34 mouse cellular contexts compared by ENCODE assay signal in genomic region chr2:74962416-74962815, GRCm38 (mm10).
"Had no signal": no experiment of that assay in that cellular context is flagged by ENCODE, and none has a peak within 500 bp of the region (broad histone marks: within the 10 kb centered on the region; RNA-seq: fewer than 3 reads in every experiment).

No protein-coding gene starts in this region.

- H3K9me3 ChIP-seq: heart, embryonic 10.5 days; heart, embryonic 12.5 days; heart, embryonic 13.5 days; heart, embryonic 15.5 days; hindbrain, embryonic 10.5 days; hindbrain, embryonic 12.5 days; hindbrain, embryonic 13.5 days; hindbrain, embryonic 15.5 days; intestine, embryonic 15.5 days; kidney, embryonic 15.5 days had no signal

- H3K27me3 ChIP-seq: hindbrain, embryonic 12.5 days; hindbrain, embryonic 15.5 days; intestine, embryonic 15.5 days had no signal

- H3K36me3 ChIP-seq: heart, embryonic 10.5 days; heart, embryonic 12.5 days; heart, embryonic 13.5 days; heart, embryonic 15.5 days; hindbrain, embryonic 10.5 days; hindbrain, embryonic 12.5 days; hindbrain, embryonic 13.5 days; hindbrain, embryonic 15.5 days; intestine, embryonic 15.5 days; kidney, embryonic 15.5 days had no signal

- H3K4me1 ChIP-seq: intestine, embryonic 15.5 days had no signal

- DNase-seq: heart, postnatal 14 days; heart, postnatal 36 days; heart, postnatal 4 days; kidney, adult 11 months; kidney, adult 18-20 months; kidney, adult 2 months; kidney, adult 8-10 months; kidney, adult 9 months; kidney, postnatal 10 days; kidney, postnatal 14 days; kidney, postnatal 25 days; kidney, postnatal 36 days; kidney, postnatal 4 days; layer of hippocampus, adult 9-11 months; layer of hippocampus, postnatal 36 days had no signal

- ATAC-seq: hindbrain, embryonic 16.5 days; hindbrain, postnatal 0 days; inflammation-experienced regulatory T-cells, adult 6 months; intestine, embryonic 15.5 days; intestine, embryonic 16.5 days; intestine, postnatal 0 days had no signal

- H3K27ac ChIP-seq: heart, embryonic 10.5 days; heart, embryonic 13.5 days; heart, embryonic 15.5 days; hindbrain, embryonic 10.5 days; hindbrain, embryonic 12.5 days; hindbrain, embryonic 13.5 days; hindbrain, embryonic 14.5 days; hindbrain, embryonic 15.5 days; hindbrain, postnatal 0 days; intestine, embryonic 15.5 days; kidney, embryonic 15.5 days; kidney, postnatal 0 days; layer of hippocampus, adult 2 months had no signal

- H3K4me2 ChIP-seq: heart, embryonic 11.5 days; heart, embryonic 12.5 days; heart, embryonic 13.5 days; heart, embryonic 15.5 days; hindbrain, embryonic 12.5 days; hindbrain, embryonic 13.5 days; hindbrain, embryonic 14.5 days; hindbrain, embryonic 15.5 days; intestine, embryonic 15.5 days; kidney, embryonic 15.5 days had no signal

- H3K4me3 ChIP-seq: heart, embryonic 10.5 days; heart, embryonic 12.5 days; heart, embryonic 13.5 days; heart, embryonic 15.5 days; hindbrain, embryonic 10.5 days; hindbrain, embryonic 12.5 days; hindbrain, embryonic 13.5 days; hindbrain, embryonic 15.5 days; intestine, embryonic 15.5 days; kidney, embryonic 15.5 days; layer of hippocampus, adult 2 months had no signal

- H3K9ac ChIP-seq: heart, embryonic 12.5 days; heart, embryonic 13.5 days; heart, embryonic 15.5 days; hindbrain, embryonic 12.5 days; hindbrain, embryonic 13.5 days; hindbrain, embryonic 14.5 days; hindbrain, embryonic 15.5 days; intestine, embryonic 15.5 days; kidney, embryonic 15.5 days had no signal
